Mouse (Mus musculus): ENCODE measurements around the gene Scaf4. TPM values are rescaled to one million over a fixed set of nuclear protein-coding genes. Genes with fewer than 3 reads are reported as not detected.
A peak's percentile ranks its signal among the peaks of the same experiment; 100 is the strongest.

The Scaf4 gene
- polyA plus RNA-seq (2015; fragmentation: Nextera tagmentation; extraction: Ambion mirVana): 10.1 and 12.8 TPM in 2 replicates

DNA sequence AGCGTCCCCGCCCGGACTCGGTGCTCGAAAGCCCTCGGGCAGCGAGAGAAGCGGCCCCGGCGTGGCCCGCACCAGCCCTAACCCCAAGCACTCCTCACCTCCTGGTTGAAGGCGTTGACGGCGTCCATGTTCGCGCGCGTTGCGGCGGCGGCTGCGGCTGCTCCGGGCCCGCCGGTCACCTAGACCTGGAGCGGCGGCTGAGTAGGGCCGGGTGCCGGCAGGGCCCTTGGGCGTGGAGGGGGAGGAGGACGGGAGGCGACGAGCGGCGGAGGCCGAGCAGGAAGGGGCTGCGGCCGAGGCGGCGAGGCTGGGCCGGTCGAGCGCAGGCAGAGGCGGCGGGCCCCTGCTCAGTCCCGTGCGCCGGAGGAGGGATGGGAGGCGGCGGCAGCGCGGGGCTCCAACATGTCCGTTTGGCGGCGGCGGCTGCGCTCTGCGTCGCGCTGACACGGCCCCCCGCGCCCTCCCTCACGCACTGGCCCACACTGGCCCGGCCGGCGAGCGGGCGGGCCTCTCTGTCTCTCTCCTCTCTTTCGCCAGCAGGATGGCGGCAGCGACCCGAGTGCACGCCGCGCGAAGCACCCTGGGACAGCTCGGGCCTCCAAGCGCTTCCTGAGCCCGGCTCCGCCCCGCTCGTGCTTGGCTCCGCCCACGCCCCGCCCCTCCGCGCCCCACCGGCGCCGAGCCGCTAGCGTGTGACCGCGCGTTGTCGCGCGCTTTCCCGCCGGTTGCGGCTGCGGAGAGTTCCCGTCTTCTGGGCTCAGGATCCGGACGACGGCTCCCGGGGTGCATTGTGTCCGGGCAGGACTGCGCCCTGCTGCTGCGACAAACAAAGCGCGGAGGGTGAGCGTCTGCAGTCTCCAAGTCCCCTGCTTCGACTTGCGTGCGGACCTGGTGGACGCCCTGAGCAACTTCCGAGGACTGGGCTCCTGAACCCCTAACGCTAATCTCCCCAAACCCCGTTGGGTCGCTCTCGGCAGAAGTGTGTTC lies at the start of gene Scaf4:
Gene Scaf4 (minus strand): TSS at position 599 of the 987 bp plus-strand sequence.
- under 1% methylated on average over 120 of the region's 123 CpGs for WGBS (ENCODE audit: insufficient replicate concordance)
- Histone ChIP-seq H3K27ac (replicated peaks) (peak within 1 kb of the TSS; percentile 97), H3K9me3 (replicated peaks) (no peaks in the 10 kb centered on the region), H3K36me3 (replicated peaks) (no peaks in the 10 kb centered on the region), H3K4me1 (replicated peaks) (peaks cover 54% of the 10 kb centered on the region), H3K9ac (peak within 1 kb of the TSS; percentile 97), H3K27me3 (no peaks in the 10 kb centered on the region), H3K4me2 (peak within 1 kb of the TSS; percentile 94), H3K4me3 (replicated peaks) (peak within 1 kb of the TSS; percentile 99)
- ATAC-seq (ENCODE audit: insufficient read depth): peak; percentile 91

DNA sequence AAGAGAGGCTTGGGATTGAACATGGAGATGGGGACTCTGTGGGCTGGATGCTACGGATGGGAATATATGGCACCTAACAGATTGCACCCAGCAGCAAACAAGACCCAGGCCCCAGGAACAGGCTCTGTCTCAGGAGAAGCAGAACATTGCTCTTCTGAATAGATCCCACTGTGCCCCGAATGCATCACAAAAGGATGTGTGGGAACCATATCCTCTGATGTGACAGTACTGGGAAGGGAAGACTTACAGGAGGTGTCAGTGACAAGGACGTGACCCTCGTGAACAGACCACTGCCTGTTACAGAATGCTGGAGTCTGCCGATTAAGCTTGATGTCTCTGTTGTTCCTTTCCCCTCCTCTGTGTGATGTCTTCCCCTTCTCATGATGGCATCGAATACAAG lies 48.2 kb upstream of the Scaf4 start:
- no peak overlapping the region for H3K4me3 ChIP-seq (replicated peaks)
- no peaks in the 10 kb centered on the region for H3K36me3 ChIP-seq (replicated peaks)
- H3K4me1 ChIP-seq (replicated peaks): 0 out of 2 replicates have a peak, but pooled peaks cover 2% of the 10 kb centered on the region
- H3K27me3 ChIP-seq: peaks cover 7% of the 10 kb centered on the region
- ATAC-seq (ENCODE audit: insufficient read depth): no peak
- no peak overlapping the region for H3K4me2 ChIP-seq
- no peak overlapping the region for H3K9ac ChIP-seq
- no peaks in the 10 kb centered on the region for H3K9me3 ChIP-seq (replicated peaks)
- 58% methylated on average over 6 of the region's 6 CpGs for WGBS (ENCODE audit: insufficient replicate concordance)
- no peak overlapping the region for H3K27ac ChIP-seq (replicated peaks)

DNA sequence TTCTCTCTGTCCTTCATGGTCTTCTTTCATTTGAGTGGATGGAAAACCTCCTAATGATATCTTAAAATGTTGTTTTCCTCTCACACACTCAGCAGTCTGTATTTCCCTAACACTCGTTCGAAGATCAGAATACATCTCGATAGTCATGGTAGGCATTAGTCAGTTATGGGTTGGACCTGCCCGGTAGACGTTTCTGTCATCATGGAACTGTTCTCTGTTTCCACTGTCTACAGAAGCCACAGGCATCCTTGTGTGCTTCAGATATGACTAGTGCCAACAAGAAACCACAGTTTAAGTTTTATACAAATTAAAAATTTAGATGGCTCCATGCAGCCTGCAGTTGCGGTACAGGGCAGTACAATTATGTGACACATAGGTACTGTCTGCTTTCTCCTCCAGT lies 46.7 kb upstream of the Scaf4 start:
- no peaks in the 10 kb centered on the region for H3K9me3 ChIP-seq (replicated peaks)
- no peak overlapping the region for H3K4me3 ChIP-seq (replicated peaks)
- WGBS (ENCODE audit: insufficient replicate concordance): 77% methylated on average over 6 of the region's 6 CpGs
- no peak overlapping the region for H3K9ac ChIP-seq
- ATAC-seq (ENCODE audit: insufficient read depth): no peak
- H3K4me2 ChIP-seq: no peak overlapping the region
- no peaks in the 10 kb centered on the region for H3K36me3 ChIP-seq (replicated peaks)
- 0 out of 2 replicates have a peak, but pooled peaks cover 2% of the 10 kb centered on the region for H3K4me1 ChIP-seq (replicated peaks)
- H3K27ac ChIP-seq (replicated peaks): no peak overlapping the region
- peaks cover 7% of the 10 kb centered on the region for H3K27me3 ChIP-seq

DNA sequence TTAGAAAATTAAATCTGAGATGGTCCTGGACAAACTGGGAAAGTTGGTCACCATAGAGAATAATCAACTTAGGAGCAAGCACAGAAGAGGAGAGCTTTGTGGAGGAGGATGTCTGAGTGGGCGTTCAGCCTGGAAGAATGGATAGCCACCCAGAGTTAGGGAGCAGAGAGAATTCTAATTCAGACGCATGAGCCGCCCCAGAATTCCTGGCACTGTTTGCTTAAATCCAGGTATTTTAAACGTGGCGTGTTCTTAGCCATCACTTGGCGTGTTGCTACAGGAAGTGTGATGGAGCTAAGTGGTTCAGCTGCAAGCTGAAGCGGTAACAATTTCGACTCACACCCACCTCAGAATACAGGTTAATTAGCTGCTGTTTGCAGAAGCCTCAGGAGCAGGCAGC lies 45.2 kb upstream of the Scaf4 start:
- Histone ChIP-seq H3K9me3 (replicated peaks) (no peaks in the 10 kb centered on the region), H3K4me3 (replicated peaks) (no peak overlapping the region), H3K4me1 (replicated peaks) (0 out of 2 replicates have a peak, but pooled peaks cover 2% of the 10 kb centered on the region), H3K4me2 (no peak overlapping the region), H3K27ac (replicated peaks) (no peak overlapping the region), H3K36me3 (replicated peaks) (no peaks in the 10 kb centered on the region), H3K9ac (no peak overlapping the region), H3K27me3 (peaks cover 6% of the 10 kb centered on the region)
- 64% methylated on average over 8 of the region's 8 CpGs for WGBS (ENCODE audit: insufficient replicate concordance)
- no peak for ATAC-seq (ENCODE audit: insufficient read depth)

DNA sequence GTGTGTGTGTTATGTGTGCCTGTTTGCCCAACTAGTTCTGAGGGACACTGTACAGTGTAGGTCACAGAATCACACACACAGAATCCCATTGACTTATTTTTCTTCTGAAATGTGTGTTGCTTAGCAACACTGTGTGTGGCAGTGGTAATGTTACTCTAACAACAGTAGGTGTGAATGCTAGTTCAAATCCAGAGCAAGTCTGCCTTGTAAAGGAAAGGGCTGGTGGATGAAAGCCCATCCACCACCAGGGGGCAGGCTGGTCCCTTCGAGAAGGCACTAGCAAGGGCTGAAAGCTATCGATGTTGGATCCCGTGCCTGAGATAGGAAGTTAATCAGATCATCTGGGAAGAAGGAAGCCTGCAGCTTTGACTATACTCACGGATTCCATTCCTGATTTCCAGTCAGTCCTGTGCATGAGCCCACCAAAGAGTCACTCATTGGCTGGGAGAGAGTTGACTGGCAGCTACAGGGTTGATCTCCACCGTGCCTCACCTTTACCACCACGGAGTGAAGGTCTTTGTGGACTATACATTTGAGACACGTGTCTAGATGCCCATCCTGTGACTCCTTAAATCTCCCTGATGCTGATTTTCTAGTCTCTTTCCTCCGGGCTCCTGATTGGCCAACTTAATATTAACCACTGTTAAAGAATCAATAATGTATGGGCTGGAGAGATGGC lies 38.7 kb upstream of the Scaf4 start:
- H3K27me3 ChIP-seq: no peaks in the 10 kb centered on the region
- WGBS (ENCODE audit: insufficient replicate concordance): 15% methylated on average over 8 of the region's 8 CpGs
- no peak overlapping the region for H3K4me2 ChIP-seq
- H3K9me3 ChIP-seq (replicated peaks): no peaks in the 10 kb centered on the region
- no peak overlapping the region for H3K4me3 ChIP-seq (replicated peaks)
- no peaks in the 10 kb centered on the region for H3K36me3 ChIP-seq (replicated peaks)
- H3K27ac ChIP-seq (replicated peaks): no peak overlapping the region
- no peak overlapping the region for H3K9ac ChIP-seq
- no peaks in the 10 kb centered on the region for H3K4me1 ChIP-seq (replicated peaks)
- no peak for ATAC-seq (ENCODE audit: insufficient read depth)

DNA sequence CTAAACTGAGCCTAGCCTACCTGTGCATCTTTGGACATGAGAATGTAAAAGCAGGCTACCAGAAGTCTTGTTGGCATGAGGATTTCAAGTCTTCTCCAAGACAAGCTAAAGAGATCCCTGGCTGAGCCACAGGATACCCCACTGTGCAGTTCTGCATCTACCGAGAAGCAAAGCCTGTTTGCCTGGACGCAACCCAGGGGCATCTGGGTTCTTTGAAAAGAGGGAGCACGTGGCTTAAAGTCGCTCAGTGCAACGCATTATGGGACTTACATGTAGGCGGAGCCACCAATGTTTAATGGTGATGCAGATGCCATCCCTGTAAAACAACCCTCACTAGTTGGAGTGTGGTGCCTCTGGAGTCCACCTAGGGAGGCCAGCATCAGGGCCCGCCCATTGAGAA lies 35.0 kb upstream of the Scaf4 start:
- H3K4me3 ChIP-seq (replicated peaks): no peak overlapping the region
- ATAC-seq (ENCODE audit: insufficient read depth): no peak
- no peak overlapping the region for H3K9ac ChIP-seq
- 63% methylated on average over 7 of the region's 7 CpGs for WGBS (ENCODE audit: insufficient replicate concordance)
- no peak overlapping the region for H3K27ac ChIP-seq (replicated peaks)
- H3K4me1 ChIP-seq (replicated peaks): no peaks in the 10 kb centered on the region
- peaks cover 3% of the 10 kb centered on the region; the same call in 1 of the 2 replicates for H3K27me3 ChIP-seq
- no peak overlapping the region for H3K4me2 ChIP-seq
- no peaks in the 10 kb centered on the region for H3K36me3 ChIP-seq (replicated peaks)
- H3K9me3 ChIP-seq (replicated peaks): no peaks in the 10 kb centered on the region

DNA sequence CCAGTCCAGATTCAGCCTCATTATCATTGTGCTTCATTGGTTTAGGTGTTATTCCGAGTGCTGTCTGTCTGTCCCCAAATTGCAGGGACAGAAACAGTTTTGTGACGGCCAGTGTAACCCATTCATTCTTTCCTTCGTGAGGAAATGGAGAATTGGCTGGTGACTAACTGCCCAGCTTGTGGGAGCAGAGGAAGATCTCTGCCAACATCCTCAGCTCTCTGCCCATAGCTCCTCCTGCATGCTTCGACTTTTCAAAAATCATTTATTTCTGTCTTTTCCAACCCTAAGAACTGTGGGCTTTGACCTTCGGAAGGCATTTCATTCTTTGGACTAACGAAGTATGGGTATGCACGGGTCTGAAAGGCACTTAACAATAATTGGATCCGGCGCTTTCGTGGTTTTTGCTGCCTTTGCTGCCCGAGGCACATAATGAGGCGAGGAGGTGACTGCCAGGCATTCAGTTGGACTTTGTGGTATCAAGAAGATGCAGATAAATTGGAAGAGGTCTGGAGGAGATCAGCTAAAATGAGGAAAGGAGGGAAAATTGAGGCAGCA lies 34.1 kb upstream of the Scaf4 start:
- no peak overlapping the region for H3K27ac ChIP-seq (replicated peaks)
- WGBS (ENCODE audit: insufficient replicate concordance): 57% methylated on average over 12 of the region's 12 CpGs
- no peaks in the 10 kb centered on the region for H3K9me3 ChIP-seq (replicated peaks)
- H3K4me2 ChIP-seq: no peak overlapping the region
- ATAC-seq (ENCODE audit: insufficient read depth): no peak
- H3K4me3 ChIP-seq (replicated peaks): no peak overlapping the region
- no peaks in the 10 kb centered on the region for H3K4me1 ChIP-seq (replicated peaks)
- no peaks in the 10 kb centered on the region for H3K36me3 ChIP-seq (replicated peaks)
- peaks cover 3% of the 10 kb centered on the region; the same call in 1 of the 2 replicates for H3K27me3 ChIP-seq
- H3K9ac ChIP-seq: no peak overlapping the region

DNA sequence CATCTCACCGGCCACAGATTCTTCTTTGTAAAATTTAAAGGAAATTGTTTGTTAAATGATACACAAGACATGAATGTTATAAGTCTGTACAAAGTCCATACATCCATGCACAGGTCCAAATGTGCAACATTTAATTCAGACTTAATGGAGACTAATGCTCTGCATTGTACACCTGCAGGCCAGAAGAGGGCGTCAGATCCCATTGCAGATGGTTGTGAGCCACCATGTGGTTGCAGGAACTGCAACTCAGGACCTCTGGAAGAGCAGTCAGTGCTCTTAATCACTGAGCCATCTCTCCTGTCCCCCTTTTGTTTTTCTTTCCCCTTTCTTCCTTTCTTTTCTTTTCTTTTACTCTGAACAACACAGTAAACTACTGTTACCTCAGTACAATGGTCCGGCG lies 33.5 kb upstream of the Scaf4 start:
- Histone ChIP-seq H3K36me3 (replicated peaks) (no peaks in the 10 kb centered on the region), H3K4me3 (replicated peaks) (no peak overlapping the region), H3K9me3 (replicated peaks) (no peaks in the 10 kb centered on the region), H3K9ac (no peak overlapping the region), H3K4me2 (no peak overlapping the region), H3K4me1 (replicated peaks) (no peaks in the 10 kb centered on the region), H3K27ac (replicated peaks) (no peak overlapping the region), H3K27me3 (peaks cover 3% of the 10 kb centered on the region; the same call in 1 of the 2 replicates)
- 56% methylated on average over 4 of the region's 4 CpGs for WGBS (ENCODE audit: insufficient replicate concordance)
- no peak for ATAC-seq (ENCODE audit: insufficient read depth)

DNA sequence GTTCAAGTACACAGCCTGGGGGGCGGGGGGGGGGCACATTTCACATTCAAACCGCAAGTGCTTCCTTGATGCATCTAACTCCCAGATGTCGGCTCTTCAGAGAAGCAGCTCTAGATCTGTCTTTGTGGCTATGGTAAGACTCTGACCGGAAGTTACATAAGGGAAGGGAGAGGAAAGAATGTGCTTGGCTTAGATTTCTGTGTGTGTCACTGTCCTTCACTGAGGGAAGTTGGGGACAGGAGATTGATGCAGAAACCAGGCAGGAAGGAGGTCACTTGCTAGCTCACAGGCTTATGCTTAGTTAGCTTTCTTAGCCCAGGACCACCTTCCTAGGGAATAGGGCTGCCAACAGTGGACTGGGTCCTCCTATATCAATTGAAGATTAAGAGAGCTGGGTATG lies 31.6 kb upstream of the Scaf4 start:
- 38% methylated on average over 4 of the region's 4 CpGs for WGBS (ENCODE audit: insufficient replicate concordance)
- Histone ChIP-seq H3K4me1 (replicated peaks) (no peaks in the 10 kb centered on the region), H3K36me3 (replicated peaks) (no peaks in the 10 kb centered on the region), H3K4me3 (replicated peaks) (no peak overlapping the region), H3K9me3 (replicated peaks) (no peaks in the 10 kb centered on the region), H3K27me3 (peaks cover 3% of the 10 kb centered on the region; the same call in 1 of the 2 replicates), H3K4me2 (no peak overlapping the region), H3K9ac (no peak overlapping the region), H3K27ac (replicated peaks) (no peak overlapping the region)
- ATAC-seq (ENCODE audit: insufficient read depth): no peak

DNA sequence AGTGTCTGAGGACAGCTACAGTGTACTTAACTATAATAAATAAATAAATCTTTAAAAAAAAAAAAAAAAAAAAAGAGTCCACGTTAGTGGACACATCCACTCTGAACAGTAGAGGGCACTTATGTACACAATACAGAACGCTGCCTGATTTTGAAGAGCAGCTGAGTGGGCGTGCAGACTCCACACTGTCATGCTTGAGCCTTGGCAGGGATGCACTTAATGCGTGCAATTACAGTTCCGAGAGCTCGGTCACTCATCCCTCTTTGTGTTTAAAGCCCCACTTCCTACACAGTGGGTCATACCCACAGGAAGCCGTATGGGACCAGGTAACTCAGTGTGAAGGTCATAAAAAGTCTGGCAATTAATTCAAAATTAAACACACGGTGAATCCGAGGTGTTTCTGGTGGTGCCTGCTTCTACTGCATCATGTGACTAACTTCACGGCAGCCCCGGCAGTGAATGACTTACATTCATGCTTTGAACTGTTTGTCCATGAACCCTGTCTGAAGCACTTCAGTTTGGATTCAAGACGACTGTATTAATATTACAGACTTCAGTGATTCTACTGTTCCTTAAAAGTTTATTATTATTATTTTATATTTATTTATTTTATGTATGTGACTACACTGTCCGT lies 28.3 kb upstream of the Scaf4 start:
- H3K27ac ChIP-seq (replicated peaks): no peak overlapping the region
- 60% methylated on average over 13 of the region's 13 CpGs for WGBS (ENCODE audit: insufficient replicate concordance)
- no peaks in the 10 kb centered on the region for H3K4me1 ChIP-seq (replicated peaks)
- H3K4me3 ChIP-seq (replicated peaks): no peak overlapping the region
- H3K36me3 ChIP-seq (replicated peaks): no peaks in the 10 kb centered on the region
- peaks cover 3% of the 10 kb centered on the region; the same call in 1 of the 2 replicates for H3K27me3 ChIP-seq
- no peak overlapping the region for H3K4me2 ChIP-seq
- no peak overlapping the region for H3K9ac ChIP-seq
- no peak for ATAC-seq (ENCODE audit: insufficient read depth)
- no peaks in the 10 kb centered on the region for H3K9me3 ChIP-seq (replicated peaks)

Measured in liver, embryonic 15.5 days (tissue).